Mouse (Mus musculus) heart, adult 9 months (tissue): Measurements from ENCODE around the gene Pfkfb2.

Experiments used
- DNase-seq, 2 experiments: peaks; one replicate each; pipeline ENCODE4 v3.0.0; 2022; ENCODE audit warnings: low spot score in 2 of 2

Gene Pfkfb2

GRCm38 (mm10) chr1:130729153-130729552 lies at the start of gene Pfkfb2:
Pfkfb2 (minus strand) TSS chr1:130729253.
- no peak for DNase-seq

- DNase-seq = no peak
Measured at GRCm38 (mm10) chr1:130776645-130777044, 47.6 kb upstream of the Pfkfb2 start.

GRCm38 (mm10) chr1:130775691-130776331 lies 46.8 kb upstream of the Pfkfb2 start:
- no peak for DNase-seq

- DNase-seq = no peak
Measured at GRCm38 (mm10) chr1:130775234-130775633, 46.2 kb upstream of the Pfkfb2 start.

GRCm38 (mm10) chr1:130770981-130771494 lies 42.0 kb upstream of the Pfkfb2 start:
- DNase-seq = no peak

- no peak for DNase-seq
Measured at GRCm38 (mm10) chr1:130770487-130770886, 41.4 kb upstream of the Pfkfb2 start.

- DNase-seq = no peak
Measured at GRCm38 (mm10) chr1:130769925-130770324, 40.9 kb upstream of the Pfkfb2 start.

GRCm38 (mm10) chr1:130767066-130767465 lies 38.0 kb upstream of the Pfkfb2 start:
- DNase-seq = no peak

- no peak for DNase-seq
Measured at GRCm38 (mm10) chr1:130764027-130764461, 35.0 kb upstream of the Pfkfb2 start.

GRCm38 (mm10) chr1:130762045-130762760 lies 33.1 kb upstream of the Pfkfb2 start:
- no peak for DNase-seq

GRCm38 (mm10) chr1:130761597-130761996 lies 32.5 kb upstream of the Pfkfb2 start:
- DNase-seq = no peak

- DNase-seq = no peak
Measured at GRCm38 (mm10) chr1:130759689-130760088, 30.6 kb upstream of the Pfkfb2 start.

GRCm38 (mm10) chr1:130746819-130747218 lies 17.8 kb upstream of the Pfkfb2 start:
- no peak for DNase-seq

GRCm38 (mm10) chr1:130745591-130745990 lies 16.5 kb upstream of the Pfkfb2 start:
- DNase-seq = no peak

GRCm38 (mm10) chr1:130744961-130745360 lies 15.9 kb upstream of the Pfkfb2 start:
- DNase-seq = no peak

GRCm38 (mm10) chr1:130744217-130744616 lies 15.2 kb upstream of the Pfkfb2 start:
- no peak for DNase-seq

GRCm38 (mm10) chr1:130743775-130744174 lies 14.7 kb upstream of the Pfkfb2 start:
- no peak for DNase-seq

GRCm38 (mm10) chr1:130742201-130742600 lies 13.1 kb upstream of the Pfkfb2 start:
- no peak for DNase-seq

GRCm38 (mm10) chr1:130740781-130741720 lies 12.0 kb upstream of the Pfkfb2 start:
- DNase-seq = no peak

GRCm38 (mm10) chr1:130740227-130740648 lies 11.2 kb upstream of the Pfkfb2 start:
- no peak for DNase-seq

- no peak for DNase-seq
Measured at GRCm38 (mm10) chr1:130739636-130740035, 10.6 kb upstream of the Pfkfb2 start.

GRCm38 (mm10) chr1:130738551-130739106 lies 9.6 kb upstream of the Pfkfb2 start:
- DNase-seq = no peak
